Mouse (Mus musculus): ENCODE results near the gene Thada. TPM values are rescaled to one million over a fixed set of nuclear protein-coding genes. Genes with fewer than 3 reads are reported as not detected.

The Thada gene
- total RNA-seq, 2 experiments from 2014 or later, result 12.2 to 15.7 TPM

DNA sequence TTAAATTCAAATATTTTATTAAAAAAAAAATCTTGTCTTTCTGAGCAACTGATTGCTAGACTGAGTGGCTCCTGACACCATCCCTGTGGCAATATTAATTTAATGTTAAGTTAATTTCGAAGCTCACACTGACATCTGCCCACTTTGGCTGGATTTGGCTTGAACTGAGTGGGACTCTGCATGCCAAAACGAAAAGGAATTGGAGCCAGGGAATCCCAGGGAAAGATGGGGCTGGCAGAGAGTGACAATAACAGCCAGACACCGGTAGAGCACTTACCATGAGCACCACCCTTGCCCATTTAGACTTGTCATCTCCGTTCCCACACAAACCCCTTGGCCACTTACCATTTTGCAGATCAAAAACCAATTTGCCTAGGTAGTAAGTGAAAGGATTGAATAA lies 12.3 kb upstream of the Thada start:
- DNase-seq (ENCODE audit: extremely low spot score in 1 of 2, low spot score in 1 of 2), result no peak

DNA sequence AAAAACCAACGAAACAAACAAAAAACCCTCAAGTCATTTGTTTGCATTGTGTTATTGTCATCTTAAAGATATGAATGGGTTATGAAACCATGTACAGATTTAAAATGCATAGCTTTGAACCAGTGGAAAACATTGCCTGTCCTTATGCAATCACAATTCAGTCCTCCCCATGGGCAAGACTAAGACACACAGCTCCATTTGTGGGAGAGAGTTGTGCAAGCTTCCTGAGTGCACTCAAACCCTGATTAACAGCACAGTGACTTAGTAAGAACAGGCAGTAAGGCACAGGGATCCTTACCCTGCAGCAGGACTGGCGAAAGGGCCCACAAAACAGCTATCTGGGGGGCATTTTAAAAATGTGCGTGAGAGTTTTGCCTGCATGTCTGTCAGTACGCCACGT lies 11.2 kb upstream of the Thada start:
- DNase-seq (ENCODE audit: extremely low spot score in 1 of 2, low spot score in 1 of 2), result no peak

- no peak for DNase-seq (ENCODE audit: extremely low spot score in 1 of 2, low spot score in 1 of 2)
These were observed 8.3 kb upstream of the Thada start for GRCm38 (mm10) chr17:84474312-84474711.

DNA sequence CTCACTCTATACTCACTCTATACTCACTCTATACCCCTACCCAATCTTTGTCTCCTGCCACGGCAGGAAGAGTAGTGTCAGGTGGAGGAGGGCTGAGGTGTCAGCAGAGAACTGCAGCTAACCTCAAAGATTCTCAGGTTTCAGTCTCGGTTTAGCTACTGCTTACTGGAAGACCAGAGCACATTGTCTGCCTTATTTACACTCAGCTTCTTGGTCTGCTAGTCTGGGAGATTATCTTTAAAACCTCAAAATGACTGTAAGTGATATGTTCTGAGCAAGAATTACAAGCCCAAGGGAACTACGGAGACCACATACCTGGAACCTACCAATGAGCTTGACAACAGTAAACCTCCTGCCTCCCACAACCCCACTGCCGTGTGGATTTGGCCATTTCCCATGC lies 31.0 kb downstream of the Thada start:
- no peak for DNase-seq (ENCODE audit: extremely low spot score in 1 of 2, low spot score in 1 of 2)

GRCm38 (mm10) chr17:84434233-84434632 lies 31.8 kb downstream of the Thada start:
- no peak for DNase-seq (ENCODE audit: extremely low spot score in 1 of 2, low spot score in 1 of 2)

DNA sequence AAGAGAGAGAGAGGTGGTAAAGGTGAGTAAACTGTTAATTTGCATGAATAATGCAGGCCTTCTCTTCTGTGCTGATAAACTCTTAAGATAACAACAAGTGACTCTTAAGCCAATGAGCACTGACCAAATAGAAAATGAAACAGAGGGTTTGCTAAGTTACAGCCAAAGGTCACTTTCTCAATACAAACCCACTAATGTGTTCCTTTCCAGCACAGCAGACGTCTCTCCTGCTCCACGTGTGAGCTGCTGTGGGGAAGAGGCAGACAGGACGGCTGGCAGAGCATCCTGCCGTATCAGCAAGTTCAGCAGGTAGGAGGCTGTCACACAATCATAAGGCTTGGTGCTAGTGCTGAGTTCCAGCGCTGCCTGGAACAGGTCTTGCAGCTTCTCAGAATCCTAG lies 34.0 kb downstream of the Thada start:
- DNase-seq (ENCODE audit: extremely low spot score in 1 of 2, low spot score in 1 of 2), result no peak

- DNase-seq (ENCODE audit: extremely low spot score in 1 of 2, low spot score in 1 of 2), result no peak
These were observed 41.7 kb downstream of the Thada start for GRCm38 (mm10) chr17:84424258-84424657.

GRCm38 (mm10) chr17:84422916-84423315 lies 43.1 kb downstream of the Thada start:
- no peak for DNase-seq (ENCODE audit: extremely low spot score in 1 of 2, low spot score in 1 of 2)

DNA sequence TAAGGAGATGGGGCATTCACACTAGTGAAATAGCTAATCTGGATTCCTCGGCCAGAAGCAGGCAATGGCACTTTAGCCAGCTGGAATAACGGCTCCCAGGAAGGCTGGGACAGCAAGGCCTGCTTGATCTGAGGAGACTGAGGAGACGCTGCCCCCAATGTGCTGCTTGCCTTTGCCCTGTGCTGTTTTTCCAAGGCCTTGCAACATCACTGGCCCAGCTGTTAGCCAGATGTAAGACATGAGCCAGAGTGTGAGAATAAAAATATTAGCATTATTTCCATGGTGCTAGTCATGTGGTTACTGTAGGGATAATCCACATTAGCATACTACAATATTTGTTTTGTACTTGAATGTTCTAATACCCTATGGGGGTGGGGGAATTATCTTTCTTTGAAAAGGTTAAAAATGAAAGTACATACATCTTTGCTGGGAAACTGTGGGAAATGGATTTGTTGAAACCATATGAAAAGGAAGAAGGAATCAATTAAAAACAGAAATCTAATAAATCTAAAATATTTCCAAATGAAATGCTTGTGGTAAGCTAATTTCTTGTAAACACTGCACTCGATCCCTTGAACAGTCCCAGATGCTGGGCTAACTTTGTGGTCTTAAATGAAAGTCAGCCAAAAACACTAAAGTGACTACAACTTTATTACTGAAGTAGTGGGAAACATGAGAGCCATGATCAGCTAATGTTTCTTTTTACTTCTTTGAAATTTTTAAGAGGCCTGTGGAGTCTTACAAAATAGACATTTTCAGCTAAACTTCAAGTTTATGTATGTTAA lies 43.8 kb downstream of the Thada start:
- no peak for DNase-seq (ENCODE audit: extremely low spot score in 1 of 2, low spot score in 1 of 2)

DNA sequence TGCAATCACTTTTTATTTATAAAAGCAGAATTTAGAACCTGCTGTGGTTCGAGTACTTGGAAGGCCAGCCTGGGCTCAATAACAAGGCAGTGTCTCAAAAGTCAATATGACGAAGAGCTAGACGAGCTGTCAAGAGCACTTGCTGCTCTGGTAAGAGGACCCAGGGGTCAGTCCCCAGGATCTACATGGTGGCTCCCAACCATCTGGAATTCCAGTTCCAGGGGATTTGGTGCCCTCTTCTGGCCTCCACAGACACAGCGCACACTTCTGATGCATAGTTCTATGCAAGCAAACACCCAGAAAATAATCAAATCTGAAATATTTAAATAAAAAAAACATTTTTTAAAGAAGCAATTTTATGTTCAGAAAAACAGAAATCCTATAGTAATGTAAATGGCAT lies 45.0 kb downstream of the Thada start:
- DNase-seq (ENCODE audit: extremely low spot score in 1 of 2, low spot score in 1 of 2), result peak in 1 of 2 experiments; percentile 9

DNA sequence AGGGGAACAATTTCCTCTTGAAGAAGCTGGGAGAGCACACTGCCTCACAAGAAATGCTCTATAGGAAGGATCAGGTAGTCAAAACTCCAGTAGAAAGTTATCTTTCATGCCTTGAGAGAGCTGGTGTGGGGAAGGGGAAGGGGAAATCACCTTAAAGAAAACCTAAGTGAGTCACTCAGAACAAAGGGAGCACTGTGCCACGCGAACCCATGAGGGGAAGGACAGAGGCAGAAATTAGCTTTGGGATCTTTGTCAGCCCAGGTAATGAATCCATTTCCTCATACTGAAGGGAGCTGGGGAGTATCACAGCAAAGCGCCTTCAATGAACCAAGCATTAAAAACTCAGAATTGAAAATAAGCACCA lies 45.7 kb downstream of the Thada start:
- no peak for DNase-seq (ENCODE audit: extremely low spot score in 1 of 2, low spot score in 1 of 2)

GRCm38 (mm10) chr17:84419326-84420275 lies 46.4 kb downstream of the Thada start:
- peak; percentile 25 to 29 for DNase-seq (ENCODE audit: extremely low spot score in 1 of 2, low spot score in 1 of 2)

- no peak for DNase-seq (ENCODE audit: extremely low spot score in 1 of 2, low spot score in 1 of 2)
These were observed 50.1 kb downstream of the Thada start for GRCm38 (mm10) chr17:84415936-84416335.

DNA sequence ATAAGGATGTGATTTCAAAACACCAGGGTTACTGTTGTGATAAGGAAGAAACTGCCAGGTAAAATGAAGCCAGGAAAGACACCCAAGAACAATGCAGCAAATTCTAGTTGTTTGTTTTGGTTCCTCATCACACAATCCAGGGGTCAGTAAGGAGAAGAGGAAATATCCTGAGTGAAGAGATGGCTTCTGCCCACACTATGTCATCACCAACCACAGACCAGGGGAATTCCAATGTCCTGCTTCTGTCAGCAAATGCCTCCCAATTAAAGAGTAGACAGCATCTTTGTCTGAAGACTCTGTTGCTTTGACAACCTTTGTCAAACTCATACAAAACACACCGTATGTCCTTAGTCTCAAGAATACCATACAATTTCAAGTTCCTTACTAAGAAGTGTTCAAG lies 57.3 kb downstream of the Thada start:
- no peak for DNase-seq (ENCODE audit: extremely low spot score in 1 of 2, low spot score in 1 of 2)

- no peak for DNase-seq (ENCODE audit: extremely low spot score in 1 of 2, low spot score in 1 of 2)
These were observed 60.4 kb downstream of the Thada start for GRCm38 (mm10) chr17:84405616-84406015.

- DNase-seq (ENCODE audit: extremely low spot score in 1 of 2, low spot score in 1 of 2), result no peak
These were observed 64.2 kb downstream of the Thada start for GRCm38 (mm10) chr17:84401796-84402195.

DNA sequence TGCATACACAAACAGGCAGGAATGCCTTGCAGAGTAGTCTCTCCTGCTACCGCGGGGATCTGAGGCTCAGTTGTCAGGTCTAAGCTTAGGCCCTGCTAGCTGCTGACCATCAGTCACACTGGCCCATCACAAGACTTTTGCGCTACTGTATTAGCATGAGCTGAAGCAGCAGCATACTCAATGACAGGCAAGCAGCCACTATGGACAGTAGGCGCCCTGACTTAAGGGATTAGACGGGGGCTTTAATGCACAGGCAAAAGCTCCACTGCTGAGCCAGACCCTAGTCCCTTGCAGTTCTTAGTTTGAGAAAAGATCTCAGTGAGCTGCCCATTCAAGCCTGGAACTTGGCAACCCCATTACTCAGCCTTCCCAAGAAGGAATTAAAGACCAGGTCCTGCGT lies 66.6 kb downstream of the Thada start:
- no peak for DNase-seq (ENCODE audit: extremely low spot score in 1 of 2, low spot score in 1 of 2)

DNA sequence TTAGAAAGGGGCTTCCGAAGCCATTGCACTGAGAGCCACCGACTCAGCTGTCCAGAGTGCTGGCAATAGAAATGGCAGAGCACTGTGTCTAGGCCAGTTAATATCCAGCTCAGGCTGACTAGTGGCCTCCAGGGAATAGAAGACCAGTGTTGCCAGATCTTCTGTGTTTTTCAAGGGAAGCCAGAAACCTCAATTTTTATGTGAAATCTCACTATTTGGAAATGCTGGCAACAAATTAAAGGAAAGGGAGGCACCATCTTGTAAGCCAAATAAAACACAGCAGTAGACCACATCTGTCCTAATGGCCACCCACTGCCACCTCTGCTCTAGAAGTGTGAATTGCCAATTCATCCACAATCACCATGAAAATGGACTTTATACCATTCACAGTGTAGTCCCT lies 76.0 kb downstream of the Thada start:
- DNase-seq (ENCODE audit: extremely low spot score in 1 of 2, low spot score in 1 of 2), result no peak

- no peak for DNase-seq (ENCODE audit: extremely low spot score in 1 of 2, low spot score in 1 of 2)
These were observed 79.8 kb downstream of the Thada start for GRCm38 (mm10) chr17:84386176-84386575.

- no peak for DNase-seq (ENCODE audit: extremely low spot score in 1 of 2, low spot score in 1 of 2)
These were observed 80.3 kb downstream of the Thada start for GRCm38 (mm10) chr17:84385696-84386095.

GRCm38 (mm10) chr17:84384661-84385060 lies 81.3 kb downstream of the Thada start:
- no peak for DNase-seq (ENCODE audit: extremely low spot score in 1 of 2, low spot score in 1 of 2)

DNA sequence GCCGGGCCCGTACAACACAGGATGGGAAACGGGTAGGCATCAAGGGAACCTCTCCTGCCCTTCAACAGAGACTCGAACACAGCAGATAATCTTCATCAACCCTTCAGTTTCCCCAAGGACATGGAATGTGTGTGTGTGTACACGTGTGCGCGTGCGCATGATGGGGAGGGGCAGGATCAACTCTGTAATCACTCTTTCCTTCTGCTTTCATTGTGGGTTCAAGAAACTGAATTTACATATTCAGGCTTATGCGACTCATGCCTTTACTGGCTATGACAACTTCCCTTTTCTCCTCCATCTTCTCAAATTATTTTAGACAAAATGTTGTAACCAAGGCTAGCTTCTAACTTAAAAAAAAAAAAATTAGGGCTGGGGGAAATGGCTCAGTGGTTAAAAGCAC lies 85.7 kb downstream of the Thada start:
- DNase-seq (ENCODE audit: extremely low spot score in 1 of 2, low spot score in 1 of 2), result no peak
